Mouse (Mus musculus) brain, embryonic 14.5 days (tissue): ENCODE measurements at regions not wholly inside any gene's neighbourhood (a gene's known extent, or its start where the extent isn't known, plus 50 kb on each side); places are given as distances from the start of the nearest gene placed in this dataset.

Source experiments
- CTCF ChIP-seq: fragments of 200-500 bp; IDR thresholded peaks from 2 replicates; pipeline ENCODE4 v1.5.1; 2012; ENCODE audit warnings: inconsistent platforms, mild to moderate bottlenecking, moderate library complexity, borderline replicate concordance; ENCODE audit not compliant: insufficient read depth, insufficient read length; ENCODE audit errors: extremely low read depth
- POLR2A ChIP-seq: fragments of 200-500 bp; IDR thresholded peaks from 2 replicates; pipeline ENCODE4 v1.6.1; 2012; ENCODE audit warnings: mild to moderate bottlenecking, inconsistent platforms, borderline replicate concordance; ENCODE audit not compliant: poor library complexity, insufficient read depth, insufficient read length, severe bottlenecking; ENCODE audit errors: extremely low read depth

GRCm38 (mm10) chr7:36863745-36864144 lies 165.8 kb downstream of the Tshz3 start:
- TF ChIP-seq CTCF (no peak), POLR2A (no peak)
